Comparison of ENCODE assay signal across 7 mouse cellular contexts in genomic region chr1:167307674-167308073, GRCm38 (mm10). TPM values are rescaled to one million over a fixed set of nuclear protein-coding genes. Genes with fewer than 3 reads are reported as not detected.
A peak's percentile ranks its signal among the peaks of the same experiment; 100 is the strongest.
DNase-seq lines count a peak whose midpoint lies in the region; ATAC-seq and TF ChIP-seq lines count a peak whose summit lies in the region.

No protein-coding gene starts in this region.

- H3K4me3 ChIP-seq in lung, embryonic 16.5 days (ENCODE audit: low read length), result peak overlapping the region; percentile 75
- H3K4me3 ChIP-seq in embryonic facial prominence, embryonic 10.5 days, result peak overlapping the region; percentile 78
- H3K4me3 ChIP-seq in intestine, embryonic 16.5 days (ENCODE audit: low read length), result peak overlapping the region; percentile 85
- H3K4me3 ChIP-seq in small intestine, adult 2 months (ENCODE audit: low read depth, low read length), result peak overlapping the region; percentile 94

- 47% methylated on average over 11 of the region's 11 CpGs for WGBS in lung, embryonic 16.5 days
- WGBS in embryonic facial prominence, embryonic 10.5 days, result 67% methylated on average over 11 of the region's 11 CpGs
- 60% methylated on average over 11 of the region's 11 CpGs for WGBS in intestine, embryonic 16.5 days
- WGBS in small intestine, adult 2 months, result 25% methylated on average over 11 of the region's 11 CpGs

- no peak overlapping the region for H3K27ac ChIP-seq in lung, embryonic 16.5 days (ENCODE audit: low read length)
- H3K27ac ChIP-seq in embryonic facial prominence, embryonic 10.5 days (replicated peaks), result peak overlapping the region; percentile 98
- H3K27ac ChIP-seq in intestine, embryonic 16.5 days (ENCODE audit: low read length), result no peak overlapping the region
- no peak overlapping the region for H3K27ac ChIP-seq in small intestine, adult 2 months (ENCODE audit: insufficient read depth, low read depth, low read length)

- TF ChIP-seq POLR2A in small intestine, adult 2 months (IDR thresholded peaks at IDR 0.05; ENCODE audit: low read depth, low read length), result no peak

- H3K9me3 ChIP-seq in lung, embryonic 16.5 days (ENCODE audit: control insufficient read depth, low read length), result no peaks in the 10 kb centered on the region
- no peaks in the 10 kb centered on the region for H3K9me3 ChIP-seq in embryonic facial prominence, embryonic 10.5 days
- no peaks in the 10 kb centered on the region for H3K9me3 ChIP-seq in intestine, embryonic 16.5 days (ENCODE audit: control insufficient read depth, low read length)

- H3K9ac ChIP-seq in lung, embryonic 16.5 days (ENCODE audit: low read length), result peak overlapping the region; percentile 92
- H3K9ac ChIP-seq in intestine, embryonic 16.5 days (ENCODE audit: low read depth, low read length), result peak overlapping the region; percentile 99

- no peak for ATAC-seq in lung, embryonic 16.5 days (ENCODE audit: low read depth)
- ATAC-seq in intestine, embryonic 16.5 days, result no peak

- DNase-seq in lung, postnatal 25 days (ENCODE audit: low spot score), result no peak
- DNase-seq in embryonic facial prominence, embryonic 10.5 days (ENCODE audit: low spot score), result no peak
- no peak for DNase-seq in layer of hippocampus, adult 8-10 months (ENCODE audit: low spot score in 2 of 2)
- DNase-seq in ovary, postnatal 36 days (ENCODE audit: low spot score), result no peak

- peaks cover 4% of the 10 kb centered on the region; the same call in 1 of the 2 replicates for H3K36me3 ChIP-seq in lung, embryonic 16.5 days (ENCODE audit: control insufficient read depth, insufficient read depth, low read length)
- peaks cover 14% of the 10 kb centered on the region for H3K36me3 ChIP-seq in embryonic facial prominence, embryonic 10.5 days (replicated peaks)
- H3K36me3 ChIP-seq in intestine, embryonic 16.5 days (ENCODE audit: control insufficient read depth, insufficient read depth, low read length), result 0 out of 2 replicates have a peak, but pooled peaks cover 3% of the 10 kb centered on the region
- peaks cover 7% of the 10 kb centered on the region for H3K36me3 ChIP-seq in small intestine, adult 2 months (ENCODE audit: control insufficient read depth, insufficient read depth, low read length)

- H3K27me3 ChIP-seq in lung, embryonic 16.5 days (ENCODE audit: control insufficient read depth, insufficient read depth, low read depth, low read length), result no peaks in the 10 kb centered on the region
- no peaks in the 10 kb centered on the region for H3K27me3 ChIP-seq in embryonic facial prominence, embryonic 10.5 days (replicated peaks; ENCODE audit: low read depth, poor library complexity, severe bottlenecking)
- no peaks in the 10 kb centered on the region for H3K27me3 ChIP-seq in intestine, embryonic 16.5 days (replicated peaks; ENCODE audit: control insufficient read depth, insufficient read depth, low read length)
- no peaks in the 10 kb centered on the region for H3K27me3 ChIP-seq in small intestine, adult 2 months (ENCODE audit: control insufficient read depth, insufficient read depth, low read length)

- TF ChIP-seq CTCF in small intestine, adult 2 months (IDR thresholded peaks at IDR 0.05; ENCODE audit: extremely low read depth, insufficient read length, insufficient replicate concordance, low read depth, low read length), result no peak

- peaks cover 8% of the 10 kb centered on the region for H3K4me1 ChIP-seq in lung, embryonic 16.5 days (replicated peaks; ENCODE audit: control insufficient read depth, insufficient read depth, low read length)
- peaks cover 15% of the 10 kb centered on the region for H3K4me1 ChIP-seq in embryonic facial prominence, embryonic 10.5 days
- H3K4me1 ChIP-seq in intestine, embryonic 16.5 days (ENCODE audit: control insufficient read depth, insufficient read depth, low read length), result peaks cover 5% of the 10 kb centered on the region
- peaks cover 4% of the 10 kb centered on the region; the same call in 1 of the 2 replicates for H3K4me1 ChIP-seq in small intestine, adult 2 months (ENCODE audit: control insufficient read depth, insufficient read depth, insufficient read length, low read length)

- H3K4me2 ChIP-seq in lung, embryonic 16.5 days (ENCODE audit: low read depth, low read length), result peak overlapping the region; percentile 88
- H3K4me2 ChIP-seq in intestine, embryonic 16.5 days (ENCODE audit: low read depth, low read length), result peak overlapping the region; percentile 56

RNA-seq across cellular contexts. Expression of gene Tmco1, which starts 0.5 kb away (rescaled TPM):
- 123 and 125 TPM in 2 replicates for polyA plus RNA-seq in lung, embryonic 16.5 days (2015; fragmentation: Nextera tagmentation; extraction: Ambion mirVana)
- 65.4 and 65.7 TPM in 2 replicates for polyA plus RNA-seq in embryonic facial prominence, embryonic 10.5 days (2016; fragmentation: Nextera tagmentation; extraction: Ambion mirVana)
- 132 and 133 TPM in 2 replicates for polyA plus RNA-seq in intestine, embryonic 16.5 days (2015; fragmentation: Nextera tagmentation; extraction: Ambion mirVana)
- polyA plus RNA-seq in small intestine, adult 2 months (2012; rRNA removed), result 9.6 and 20.5 TPM in 2 replicates
- 10 to 100 TPM; 44.8 to 62.1 (median 51.2) TPM for total RNA-seq in layer of hippocampus, adult 8-10 months (2022)

RNA-seq across cellular contexts. Expression of gene Uck2, which starts 22.6 kb away (rescaled TPM):
- 65.9 and 70.8 TPM in 2 replicates for polyA plus RNA-seq in lung, embryonic 16.5 days (2015; fragmentation: Nextera tagmentation; extraction: Ambion mirVana)
- polyA plus RNA-seq in embryonic facial prominence, embryonic 10.5 days (2016; fragmentation: Nextera tagmentation; extraction: Ambion mirVana), result 120 and 128 TPM in 2 replicates
- 30.8 and 36.8 TPM in 2 replicates for polyA plus RNA-seq in intestine, embryonic 16.5 days (2015; fragmentation: Nextera tagmentation; extraction: Ambion mirVana)
- polyA plus RNA-seq in small intestine, adult 2 months (2012; rRNA removed), result 11.3 and 26.5 TPM in 2 replicates
- total RNA-seq in layer of hippocampus, adult 8-10 months (2022), result 10 to 100 TPM; 34.8 to 37.7 (median 36.7) TPM

RNA-seq across cellular contexts. Expression of gene Aldh9a1, which starts 42.1 kb away (rescaled TPM):
- 48.6 and 51.5 TPM in 2 replicates for polyA plus RNA-seq in lung, embryonic 16.5 days (2015; fragmentation: Nextera tagmentation; extraction: Ambion mirVana)
- 53.7 and 56.9 TPM in 2 replicates for polyA plus RNA-seq in embryonic facial prominence, embryonic 10.5 days (2016; fragmentation: Nextera tagmentation; extraction: Ambion mirVana)
- 204 and 245 TPM in 2 replicates for polyA plus RNA-seq in intestine, embryonic 16.5 days (2015; fragmentation: Nextera tagmentation; extraction: Ambion mirVana)
- polyA plus RNA-seq in small intestine, adult 2 months (2012; rRNA removed), result 33.8 and 112 TPM in 2 replicates
- 10 to 100 TPM; 26.6 to 33.8 (median 32.2) TPM for total RNA-seq in layer of hippocampus, adult 8-10 months (2022)
